Mouse (Mus musculus): ENCODE data around the gene Tlr9. TPM values are rescaled to one million over a fixed set of nuclear protein-coding genes. Genes with fewer than 3 reads are reported as not detected.

Tlr9 gene
- total RNA-seq (2012; rRNA removed): not detected in 2 replicates
- not detected for polyA plus RNA-seq (2012; ENCODE audit: insufficient read depth in 1 of 2, insufficient read length in 2 of 2, low read depth in 1 of 2, low replicate concordance in 2 of 2, missing spikeins in 1 of 2)

- Histone ChIP-seq H3K27me3 (ENCODE audit: control insufficient read depth in 1 of 2, insufficient read depth in 2 of 2, low read length in 2 of 2) (no peaks in the 10 kb centered on the region), H3K27ac (ENCODE audit: control insufficient read depth, low read depth, low read length) (no peak within 1 kb of the TSS), H3K4me1 (ENCODE audit: control insufficient read depth in 1 of 2, insufficient read depth in 2 of 2, low read length in 2 of 2) (peaks cover 0 to 5% of the 10 kb centered on the region in 2 experiments; a peak in 2 of 4 replicates), H3K79me2 (ENCODE audit: control insufficient read depth, insufficient read depth, low read length, poor library complexity) (no peaks in the 10 kb centered on the region), H3K4me3 (ENCODE audit: control insufficient read depth in 1 of 2, insufficient read depth in 1 of 2, low read depth in 2 of 2, low read length in 2 of 2) (no peak within 1 kb of the TSS), H3K36me3 (ENCODE audit: control insufficient read depth in 1 of 2, insufficient read depth in 2 of 2, low read length in 2 of 2) (no peaks in the 10 kb centered on the region), H3K9ac (ENCODE audit: control insufficient read depth, low read depth, low read length, poor library complexity, severe bottlenecking) (no peak within 1 kb of the TSS), H3K9me3 (replicated peaks; ENCODE audit: insufficient read depth, low read length) (no peaks in the 10 kb centered on the region)
- TF ChIP-seq GATA1 (IDR thresholded peaks at IDR 0.05; ENCODE audit: low read depth, low read length): peak; percentile 53
- peak; percentile 66 for TF ChIP-seq ETS1 (IDR thresholded peaks at IDR 0.05; ENCODE audit: low read depth, low read length)
- TF ChIP-seq EP300 (IDR thresholded peaks at IDR 0.05; ENCODE audit: low read depth in 1 of 2, low read length in 2 of 2): peak in 1 of 2 experiments; percentile 54; a peak in 2 of 4 replicates
- no peak for TF ChIP-seq CHD1 (IDR thresholded peaks at IDR 0.05; ENCODE audit: low read depth, low read length)
- DNase-seq (ENCODE audit: low read depth, low spot score): peak; percentile 60
Observed at GRCm38 (mm10) chr9:106222261-106222851, at the start of gene Tlr9. Tlr9 (plus strand) TSS chr9:106222598.

- Histone ChIP-seq H3K27ac (ENCODE audit: control insufficient read depth, low read depth, low read length) (no peak overlapping the region), H3K36me3 (ENCODE audit: control insufficient read depth in 1 of 2, insufficient read depth in 2 of 2, low read length in 2 of 2) (peaks cover 15 to 35% of the 10 kb centered on the region in 2 experiments), H3K27me3 (ENCODE audit: control insufficient read depth in 1 of 2, insufficient read depth in 2 of 2, low read length in 2 of 2) (no peaks in the 10 kb centered on the region), H3K79me2 (ENCODE audit: control insufficient read depth, insufficient read depth, low read length, poor library complexity) (peaks cover 58% of the 10 kb centered on the region), H3K9ac (ENCODE audit: control insufficient read depth, low read depth, low read length, poor library complexity, severe bottlenecking) (peak overlapping the region; percentile 57), H3K4me3 (ENCODE audit: control insufficient read depth in 1 of 2, insufficient read depth in 1 of 2, low read depth in 2 of 2, low read length in 2 of 2) (peak overlapping the region; percentile 55 to 74), H3K4me1 (ENCODE audit: control insufficient read depth in 1 of 2, insufficient read depth in 2 of 2, low read length in 2 of 2) (peaks cover 21 to 24% of the 10 kb centered on the region in 2 experiments), H3K9me3 (replicated peaks; ENCODE audit: insufficient read depth, low read length) (no peaks in the 10 kb centered on the region)
- DNase-seq (ENCODE audit: low read depth, low spot score): no peak
- TF ChIP-seq MYC (IDR thresholded peaks at IDR 0.05; ENCODE audit: low read depth, low read length): peak; percentile 39; the same call in 1 of the 2 replicates
- TF ChIP-seq NRF1 (IDR thresholded peaks at IDR 0.05; ENCODE audit: insufficient read depth, low read depth, low read length, poor library complexity, severe bottlenecking): no peak
- peak; percentile 90 for TF ChIP-seq MXI1 (IDR thresholded peaks at IDR 0.05; ENCODE audit: low read depth, low read length)
- no peak for TF ChIP-seq MYB (IDR thresholded peaks at IDR 0.05; ENCODE audit: low read depth, low read length)
- 0 out of 2 replicates have a peak, but pooled peaks have one; percentile 39 for TF ChIP-seq SIN3A (IDR thresholded peaks at IDR 0.05; ENCODE audit: low read length)
- TF ChIP-seq MAX (IDR thresholded peaks at IDR 0.05; ENCODE audit: low read length): peak; percentile 71
- TF ChIP-seq TCF12 (IDR thresholded peaks at IDR 0.05; ENCODE audit: low read depth, low read length): no peak
- TF ChIP-seq EP300 (IDR thresholded peaks at IDR 0.05; ENCODE audit: low read depth in 1 of 2, low read length in 2 of 2): no peak
Observed at GRCm38 (mm10) chr9:106173363-106173762, 49.0 kb upstream of the Tlr9 start.

DNA sequence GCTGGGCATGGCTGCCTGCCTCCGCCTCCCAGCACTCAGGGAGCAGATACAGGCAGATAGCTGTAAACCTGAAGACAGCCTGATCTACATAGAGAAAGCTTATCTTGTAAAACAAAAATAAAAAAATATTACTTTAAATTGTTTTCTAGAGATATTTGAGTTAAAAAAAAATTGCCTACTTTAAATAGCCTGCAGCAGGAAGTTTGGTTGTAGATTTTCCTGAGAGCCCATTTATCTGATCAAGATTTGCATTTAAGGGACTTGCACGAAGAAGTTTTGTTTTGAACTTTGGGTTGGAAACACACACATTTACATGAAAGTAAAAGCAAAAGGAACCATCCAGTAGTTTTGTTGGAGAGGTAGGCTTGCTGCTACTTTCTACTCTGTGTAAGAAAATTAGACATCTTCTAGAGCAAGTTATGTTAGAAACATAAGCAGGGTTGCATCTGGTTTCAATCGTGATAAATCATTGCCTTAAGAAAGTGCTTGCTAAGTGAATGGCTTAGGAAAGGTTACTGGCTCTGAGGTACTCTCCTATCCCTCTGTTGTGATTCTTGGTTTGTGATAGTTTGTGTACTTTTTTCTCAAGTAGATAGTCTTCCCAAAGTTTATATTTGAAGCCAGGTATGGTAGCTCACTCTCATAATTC is 46.7 kb upstream of the Tlr9 start:
- no peak overlapping the region for H3K27ac ChIP-seq (ENCODE audit: control insufficient read depth, low read depth, low read length)
- H3K27me3 ChIP-seq (ENCODE audit: control insufficient read depth in 1 of 2, insufficient read depth in 2 of 2, low read length in 2 of 2): no peaks in the 10 kb centered on the region
- H3K36me3 ChIP-seq (ENCODE audit: control insufficient read depth in 1 of 2, insufficient read depth in 2 of 2, low read length in 2 of 2): peaks cover 27 to 30% of the 10 kb centered on the region in 2 experiments
- TF ChIP-seq MYB (IDR thresholded peaks at IDR 0.05; ENCODE audit: low read depth, low read length) (no peak), E2F4 (IDR thresholded peaks at IDR 0.05; ENCODE audit: borderline replicate concordance, low read depth, low read length) (no peak), ELF1 (IDR thresholded peaks at IDR 0.05; ENCODE audit: low read depth, low read length) (no peak), ZKSCAN1 (IDR thresholded peaks at IDR 0.05; ENCODE audit: low read depth, low read length) (no peak), GATA1 (IDR thresholded peaks at IDR 0.05; ENCODE audit: low read depth, low read length) (peak; percentile 39; the same call in 1 of the 2 replicates), POLR2AphosphoS2 (IDR thresholded peaks at IDR 0.05; ENCODE audit: low read length) (no peak), SMC3 (IDR thresholded peaks at IDR 0.05; ENCODE audit: low read depth, low read length) (no peak), EP300 (IDR thresholded peaks at IDR 0.05; ENCODE audit: low read depth in 1 of 2, low read length in 2 of 2) (peak in 1 of 2 experiments; percentile 13; a peak in 1 of 4 replicates), MXI1 (IDR thresholded peaks at IDR 0.05; ENCODE audit: low read depth, low read length) (no peak), RAD21 (IDR thresholded peaks at IDR 0.05; ENCODE audit: low read depth, low read length) (no peak), NRF1 (IDR thresholded peaks at IDR 0.05; ENCODE audit: insufficient read depth, low read depth, low read length, poor library complexity, severe bottlenecking) (no peak), MYC (IDR thresholded peaks at IDR 0.05; ENCODE audit: low read depth, low read length) (no peak), POLR2A (IDR thresholded peaks at IDR 0.05; ENCODE audit: control insufficient read depth in 1 of 2, insufficient read depth in 1 of 2, low read depth in 1 of 2, low read length in 2 of 2, poor library complexity in 1 of 2) (no peak), JUND (IDR thresholded peaks at IDR 0.05; ENCODE audit: low read depth, low read length) (no peak), POLR2AphosphoS5 (IDR thresholded peaks at IDR 0.05; ENCODE audit: borderline replicate concordance, low read depth, low read length) (no peak), ZC3H11A (IDR thresholded peaks at IDR 0.05; ENCODE audit: low read depth, low read length) (no peak), TCF12 (IDR thresholded peaks at IDR 0.05; ENCODE audit: low read depth, low read length) (0 out of 2 replicates have a peak, but pooled peaks have one; percentile 16)

More for the DNA sequence above, 46.7 kb upstream of the Tlr9 start:
- Histone ChIP-seq H3K4me1 (ENCODE audit: control insufficient read depth in 1 of 2, insufficient read depth in 2 of 2, low read length in 2 of 2) (peaks cover 13 to 21% of the 10 kb centered on the region in 2 experiments), H3K9ac (ENCODE audit: control insufficient read depth, low read depth, low read length, poor library complexity, severe bottlenecking) (no peak overlapping the region), H3K79me2 (ENCODE audit: control insufficient read depth, insufficient read depth, low read length, poor library complexity) (peaks cover 62% of the 10 kb centered on the region), H3K9me3 (replicated peaks; ENCODE audit: insufficient read depth, low read length) (no peaks in the 10 kb centered on the region), H3K4me3 (ENCODE audit: control insufficient read depth in 1 of 2, insufficient read depth in 1 of 2, low read depth in 2 of 2, low read length in 2 of 2) (no peak overlapping the region)
- no peak for DNase-seq (ENCODE audit: low read depth, low spot score)

Data from MEL (cell line).